Mouse (Mus musculus) Patski (cell line): ENCODE measurements around the gene Gss. TPM values are rescaled to one million over a fixed set of nuclear protein-coding genes. Genes with fewer than 3 reads are reported as not detected.

Experiments used
- ATAC-seq: fragments of 100-300 bp; one replicate; pipeline ENCODE4 v1.8.0; 2021
- CTCF ChIA-PET: fragments of 350-600 bp; sonication (Branson Sonifier 250); formaldehyde crosslinking; loops from one replicate; lab custom pipeline; 2022; ENCODE audit warnings: inconsistent platforms; lab: Charles Lee
- POLR2A ChIA-PET: fragments of 350-600 bp; sonication (Branson Sonifier 250); formaldehyde crosslinking; loops from one replicate; lab custom pipeline; 2022; ENCODE audit warnings: antibody characterized with exemption, inconsistent platforms; lab: Charles Lee
- DNase-seq: peaks from one replicate; pipeline ENCODE4 v3.0.0-alpha.2; 2011; ENCODE audit warnings: low read depth, low spot score
- H3K27me3 ChIP-seq: fragments of 371-371 bp; one replicate; pipeline ENCODE4 v1.5.1; 2021
- CTCF ChIP-seq: fragments of 100-300 bp; IDR thresholded peaks from one replicate; pipeline ENCODE4 v1.5.1; 2021
- in situ Hi-C: fragments of 300-500 bp; cut with MboI; formaldehyde crosslinking; loops from 3 replicates; pipeline ENCODE4 v1.11.1; 2018; ENCODE audit warnings: low pct_unique_long_range_greater_than_20kb, mixed read lengths
- polyA plus RNA-seq: library from polyadenylated mRNA; unstranded; gene quantifications from one replicate; pipeline ENCODE4 v1.2.3, GENCODE M21; 2021

The Gss gene
- polyA plus RNA-seq, 1 experiment from 2014 or later = 43.2 TPM

DNA sequence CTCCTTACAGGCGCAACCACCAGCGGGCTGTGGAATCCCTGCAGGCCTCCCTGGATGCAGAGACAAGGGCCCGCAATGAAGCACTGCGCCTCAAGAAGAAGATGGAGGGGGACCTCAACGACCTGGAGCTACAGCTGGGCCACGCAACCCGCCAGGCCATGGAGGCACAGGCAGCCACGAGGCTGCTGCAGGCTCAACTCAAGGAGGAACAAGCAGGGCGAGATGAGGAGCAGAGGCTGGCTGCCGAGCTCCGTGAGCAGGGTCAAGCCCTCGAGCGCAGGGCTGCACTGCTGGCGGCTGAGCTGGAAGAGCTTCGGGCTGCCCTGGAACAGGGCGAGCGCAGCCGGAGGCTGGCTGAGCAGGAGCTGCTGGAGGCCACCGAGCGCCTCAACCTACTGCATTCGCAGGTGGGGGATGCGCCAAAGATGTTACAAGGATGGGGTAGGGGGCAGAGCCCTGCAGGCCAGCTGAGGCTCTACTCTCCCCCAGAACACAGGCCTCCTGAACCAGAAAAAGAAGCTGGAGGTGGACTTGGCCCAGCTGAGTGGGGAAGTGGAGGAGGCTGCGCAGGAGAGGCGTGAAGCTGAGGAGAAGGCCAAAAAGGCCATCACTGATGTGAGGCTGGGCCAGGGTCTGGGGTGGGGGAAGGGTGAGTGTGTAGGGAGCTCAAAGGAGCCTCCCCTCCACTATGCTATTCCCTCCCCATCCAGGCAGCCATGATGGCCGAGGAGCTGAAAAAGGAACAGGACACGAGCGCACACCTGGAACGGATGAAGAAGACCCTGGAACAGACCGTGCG, 39.7 kb upstream of the Gss start:
- POLR2A ChIA-PET = no interaction called here
- H3K27me3 ChIP-seq = no peaks in the 10 kb centered on the region
- TF ChIP-seq CTCF = no peak
- DNase-seq (no peak), ATAC-seq (no peak)
- in situ Hi-C loops = no loop called here
- CTCF ChIA-PET = interaction anchor here (1.0 to 2.0 kb wide), 2 partner anchors 8 to 116 kb away, joined by 4 to 5 read pairs; no protein-coding TSS in a partner anchor

DNA sequence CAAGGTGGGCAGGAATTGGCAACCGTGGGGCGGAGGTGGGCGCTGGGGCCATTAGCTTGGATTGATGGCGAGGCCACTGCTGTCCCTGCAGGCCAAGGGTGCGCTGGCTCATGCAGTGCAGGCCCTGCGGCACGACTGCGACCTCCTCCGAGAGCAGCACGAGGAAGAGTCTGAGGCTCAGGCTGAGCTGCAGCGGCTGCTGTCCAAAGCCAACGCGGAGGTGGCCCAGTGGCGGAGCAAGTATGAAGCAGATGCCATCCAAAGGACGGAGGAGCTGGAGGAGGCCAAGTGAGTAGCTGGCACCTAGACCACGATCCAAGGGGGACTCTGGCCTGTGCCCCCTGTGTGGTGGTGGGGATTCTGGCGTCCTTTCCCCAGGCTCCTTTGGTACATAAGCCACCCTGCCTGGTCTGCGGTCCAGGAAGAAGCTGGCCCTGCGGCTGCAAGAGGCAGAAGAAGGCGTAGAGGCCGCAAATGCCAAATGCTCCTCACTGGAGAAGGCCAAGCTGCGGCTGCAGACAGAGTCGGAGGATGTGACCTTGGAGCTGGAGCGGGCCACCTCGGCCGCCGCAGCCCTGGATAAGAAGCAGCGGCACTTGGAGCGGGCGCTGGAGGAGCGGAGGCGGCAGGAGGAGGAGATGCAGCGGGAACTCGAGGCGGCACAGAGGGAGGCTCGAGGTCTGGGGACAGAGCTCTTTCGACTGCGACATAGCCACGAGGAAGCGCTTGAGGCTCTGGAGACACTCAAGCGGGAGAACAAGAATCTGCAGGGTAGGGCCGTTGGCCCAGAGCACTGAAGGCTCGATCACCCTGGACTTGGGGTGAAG, 38.2 kb upstream of the Gss start:
- DNase-seq (no peak), ATAC-seq (no peak)
- no peak for TF ChIP-seq CTCF
- CTCF ChIA-PET = interaction anchor here (2.0 kb wide), 1 partner anchor 10 kb away, joined by 5 read pairs; no protein-coding TSS in a partner anchor
- POLR2A ChIA-PET = no interaction called here
- in situ Hi-C loops = no loop called here
- no peaks in the 10 kb centered on the region for H3K27me3 ChIP-seq

DNA sequence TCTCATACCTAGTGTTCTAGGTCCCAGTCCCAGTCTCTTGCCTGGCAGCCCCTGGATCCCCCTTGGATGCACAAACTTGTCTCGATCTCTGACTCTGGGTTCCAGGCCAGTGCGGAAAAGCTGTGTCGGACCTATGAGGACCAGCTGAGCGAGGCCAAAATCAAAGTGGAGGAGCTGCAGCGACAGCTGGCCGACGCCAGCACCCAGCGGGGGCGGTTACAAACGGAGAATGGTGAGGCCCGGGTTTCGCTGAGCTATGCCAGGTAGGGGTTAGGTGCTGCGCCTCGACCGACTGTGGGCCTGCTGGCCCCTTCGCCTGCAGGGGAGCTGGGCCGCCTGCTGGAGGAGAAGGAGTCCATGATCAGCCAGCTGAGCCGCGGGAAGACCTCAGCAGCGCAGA, 37.5 kb upstream of the Gss start:
- DNase-seq (no peak), ATAC-seq (no peak)
- CTCF ChIA-PET = no interaction called here
- POLR2A ChIA-PET = no interaction called here
- in situ Hi-C loops = no loop called here
- no peak for TF ChIP-seq CTCF
- H3K27me3 ChIP-seq = no peaks in the 10 kb centered on the region

DNA sequence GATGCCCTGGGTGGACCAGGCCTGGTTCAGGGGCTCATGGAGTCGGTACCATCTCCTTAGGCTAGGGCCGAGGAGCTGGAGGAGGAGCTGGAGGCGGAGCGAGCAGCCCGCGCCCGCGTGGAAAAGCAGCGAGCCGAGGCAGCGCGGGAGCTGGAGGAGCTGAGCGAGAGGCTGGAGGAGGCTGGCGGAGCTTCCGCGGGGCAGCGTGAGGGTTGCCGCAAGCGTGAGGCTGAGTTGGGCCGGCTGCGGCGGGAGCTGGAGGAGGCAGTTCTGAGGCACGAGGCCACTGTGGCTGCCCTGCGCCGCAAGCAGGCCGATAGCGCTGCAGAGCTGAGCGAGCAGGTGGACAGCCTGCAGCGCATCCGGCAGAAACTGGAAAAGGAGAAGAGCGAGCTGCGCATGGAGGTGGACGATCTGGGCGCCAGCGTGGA, 36.6 kb upstream of the Gss start:
- in situ Hi-C loops = no loop called here
- ATAC-seq (no peak), DNase-seq (no peak)
- TF ChIP-seq CTCF = no peak
- ChIA-PET POLR2A (no interaction called here), CTCF (interaction anchor here (1.6 kb wide), 1 partner anchor 113 kb away, joined by 5 read pairs; no protein-coding TSS in a partner anchor)
- H3K27me3 ChIP-seq = no peaks in the 10 kb centered on the region

GRCm38 (mm10) chr2:155628519-155628918, 35.9 kb upstream of the Gss start:
- ATAC-seq (no peak), DNase-seq (no peak)
- ChIA-PET CTCF (interaction anchor here (1.6 to 6.2 kb wide), 3 partner anchors 111 to 115 kb away, joined by 5 to 34 read pairs (median 10); partner anchors contain the start of genes Acss2 and Ggt7), POLR2A (no interaction called here)
- H3K27me3 ChIP-seq = no peaks in the 10 kb centered on the region
- no peak for TF ChIP-seq CTCF
- in situ Hi-C loops = no loop called here

- no peaks in the 10 kb centered on the region for H3K27me3 ChIP-seq
These were observed 35.5 kb upstream of the Gss start for GRCm38 (mm10) chr2:155628112-155628511.

GRCm38 (mm10) chr2:155627030-155627738, 34.6 kb upstream of the Gss start:
- CTCF ChIA-PET = interaction anchor here (0.7 to 6.2 kb wide), 12 partner anchors 8 to 145 kb away, joined by 3 to 34 read pairs (median 3); partner anchors contain the start of genes Acss2 and Ggt7
- no peak for DNase-seq
- in situ Hi-C loops = no loop called here
- POLR2A ChIA-PET = no interaction called here
- no peak for TF ChIP-seq CTCF
- no peak for ATAC-seq
- H3K27me3 ChIP-seq = no peaks in the 10 kb centered on the region

More at GRCm38 (mm10) chr2:155628112-155628511, 35.5 kb upstream of the Gss start:
- CTCF ChIA-PET = interaction anchor here (0.9 to 6.2 kb wide), 6 partner anchors 8 to 146 kb away, joined by 3 to 34 read pairs (median 4); partner anchors contain the start of genes Acss2 and Ggt7
- ATAC-seq (no peak), DNase-seq (no peak)
- in situ Hi-C loops = no loop called here
- TF ChIP-seq CTCF = no peak
- POLR2A ChIA-PET = interaction anchor here (0.6 kb wide), 1 partner anchor 112 kb away, joined by 3 read pairs; no protein-coding TSS in a partner anchor

DNA sequence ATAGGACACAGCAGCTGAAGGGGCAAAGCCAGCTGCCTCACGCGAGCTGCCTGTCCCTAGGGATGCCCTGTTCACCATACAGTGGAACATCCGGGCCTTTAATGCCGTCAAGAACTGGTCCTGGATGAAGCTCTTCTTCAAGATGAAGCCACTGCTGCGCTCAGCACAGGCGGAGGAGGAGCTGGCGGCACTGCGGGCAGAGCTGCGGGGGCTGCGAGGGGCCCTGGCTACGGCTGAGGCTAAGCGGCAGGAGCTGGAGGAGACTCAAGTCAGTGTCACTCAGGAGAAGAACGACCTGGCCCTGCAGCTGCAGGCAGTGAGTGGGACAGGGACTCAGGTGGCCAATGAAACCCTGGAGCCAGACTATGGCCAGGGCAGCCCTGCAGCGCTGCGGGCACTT, 33.7 kb upstream of the Gss start:
- no peak for TF ChIP-seq CTCF
- H3K27me3 ChIP-seq = no peaks in the 10 kb centered on the region
- ATAC-seq = no peak
- in situ Hi-C loops = no loop called here
- ChIA-PET POLR2A (no interaction called here), CTCF (interaction anchor here (1.2 to 6.2 kb wide), 6 partner anchors 9 to 137 kb away, joined by 3 to 34 read pairs (median 4); partner anchors contain the start of genes Acss2 and Ggt7)
- DNase-seq = no peak

- ChIA-PET CTCF (interaction anchor here (1.1 to 6.2 kb wide), 2 partner anchors 12 to 111 kb away, joined by 6 to 34 read pairs; no protein-coding TSS in a partner anchor), POLR2A (no interaction called here)
- TF ChIP-seq CTCF = no peak
- DNase-seq = peak; percentile 31
- ATAC-seq = peak; percentile 55
- in situ Hi-C loops = no loop called here
- no peaks in the 10 kb centered on the region for H3K27me3 ChIP-seq
These were observed 32.1 kb upstream of the Gss start for GRCm38 (mm10) chr2:155624730-155625129.
